Mouse (Mus musculus): ENCODE measurements around the gene Adam1b. TPM values are rescaled to one million over a fixed set of nuclear protein-coding genes. Genes with fewer than 3 reads are reported as not detected.
"Not testable (repeated sequence)": the region's sequence is repeated elsewhere in the genome, so short reads cannot be mapped to it uniquely, and the experiment has no call there.

Gene Adam1b
- polyA plus RNA-seq, 1 experiment from 2014 or later = not detected

DNA sequence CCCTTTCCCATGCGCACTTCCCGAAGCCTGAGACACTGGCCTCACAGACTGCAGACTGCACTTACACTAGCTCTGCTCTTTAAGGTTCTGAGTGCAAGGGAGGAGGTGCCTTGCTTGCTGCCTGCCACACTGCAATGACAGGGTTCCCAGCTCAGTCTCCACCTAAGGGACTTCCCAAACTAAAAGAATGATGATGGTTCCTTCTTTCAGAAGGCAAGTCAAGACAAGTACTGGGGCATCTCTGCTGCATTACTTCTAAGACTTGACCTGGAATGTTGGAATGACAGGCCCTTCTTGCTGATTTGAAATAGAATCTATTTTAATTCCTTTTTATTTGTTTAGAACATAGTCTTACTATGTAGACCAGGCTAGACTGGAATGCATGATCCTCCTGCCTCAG, 34.4 kb upstream of the Adam1b start:
- Histone ChIP-seq H3K27me3 (replicated peaks; ENCODE audit: control insufficient read depth, insufficient read depth, low read length) (no peaks in the 10 kb centered on the region), H3K27ac (ENCODE audit: low read depth, low read length) (no peak overlapping the region), H3K4me1 (ENCODE audit: control insufficient read depth, insufficient read depth, low read depth, low read length) (peaks cover 3% of the 10 kb centered on the region), H3K9me3 (ENCODE audit: control insufficient read depth, low read length) (no peaks in the 10 kb centered on the region), H3K9ac (ENCODE audit: low read depth, low read length) (no peak overlapping the region), H3K4me3 (ENCODE audit: low read length) (no peak overlapping the region), H3K36me3 (ENCODE audit: control insufficient read depth, insufficient read depth, low read length) (peaks cover 28% of the 10 kb centered on the region), H3K4me2 (ENCODE audit: low read length) (no peak overlapping the region)
- ATAC-seq = no peak
- 70% methylated on average over 2 of the region's 2 CpGs for WGBS

DNA sequence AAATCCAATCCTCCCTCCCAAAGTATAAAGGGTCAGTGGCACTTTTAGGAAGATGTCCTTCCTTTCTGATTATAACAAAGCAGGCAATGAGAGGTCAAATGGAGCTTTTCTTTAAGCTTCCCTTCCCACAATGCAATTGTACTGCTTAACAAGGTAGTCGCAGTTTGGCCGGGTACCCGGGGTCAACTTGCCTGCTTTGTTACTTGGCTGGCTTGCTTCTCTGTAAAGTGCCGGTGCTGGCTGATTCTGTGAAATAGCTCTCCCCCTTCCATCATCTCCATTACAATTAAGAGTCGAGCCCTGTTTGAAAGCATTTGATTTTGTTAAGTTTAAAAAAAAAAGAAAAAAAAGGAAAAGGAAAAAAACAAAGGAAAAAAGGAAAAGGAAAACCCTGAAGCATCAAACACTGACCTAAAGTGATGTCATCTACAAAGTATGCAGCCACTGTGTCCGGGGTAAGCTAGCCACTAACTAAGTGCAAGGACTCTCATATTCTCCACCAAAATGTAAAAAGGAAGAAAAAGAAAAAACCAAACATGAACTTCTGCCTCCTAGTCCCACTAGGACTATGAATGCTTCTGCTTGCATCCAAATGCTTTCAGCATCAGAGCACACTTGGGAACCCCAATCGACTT, 33.8 kb upstream of the Adam1b start:
- ATAC-seq = no peak
- Histone ChIP-seq H3K4me1 (ENCODE audit: control insufficient read depth, insufficient read depth, low read depth, low read length) (no peaks in the 10 kb centered on the region), H3K9ac (ENCODE audit: low read depth, low read length) (no peak overlapping the region), H3K4me2 (ENCODE audit: low read length) (no peak overlapping the region), H3K4me3 (ENCODE audit: low read length) (no peak overlapping the region), H3K9me3 (ENCODE audit: control insufficient read depth, low read length) (no peaks in the 10 kb centered on the region), H3K27me3 (replicated peaks; ENCODE audit: control insufficient read depth, insufficient read depth, low read length) (no peaks in the 10 kb centered on the region), H3K27ac (ENCODE audit: low read depth, low read length) (no peak overlapping the region), H3K36me3 (ENCODE audit: control insufficient read depth, insufficient read depth, low read length) (peaks cover 31% of the 10 kb centered on the region)
- 57% methylated on average over 7 of the region's 7 CpGs for WGBS

DNA sequence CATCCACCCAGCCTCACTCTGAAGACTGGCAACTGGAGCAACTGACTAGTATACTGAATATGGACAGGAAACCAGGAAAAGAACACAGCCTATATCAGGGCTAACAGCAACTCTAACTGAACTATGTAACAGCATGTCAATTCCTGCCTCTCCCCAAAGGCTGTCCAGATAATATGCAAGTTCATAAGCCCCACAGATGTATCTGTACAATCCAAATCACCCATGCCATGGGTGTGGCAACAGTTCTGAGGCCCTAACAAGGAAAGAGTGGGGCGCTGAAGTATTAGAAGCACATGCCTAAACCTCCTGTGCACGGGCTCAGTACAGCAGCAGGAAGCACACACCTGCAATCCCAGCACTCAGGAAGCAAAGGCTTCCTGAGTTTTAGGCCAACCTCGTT, 31.9 kb upstream of the Adam1b start:
- Histone ChIP-seq H3K27ac (ENCODE audit: low read depth, low read length) (no peak overlapping the region), H3K4me3 (ENCODE audit: low read length) (no peak overlapping the region), H3K27me3 (replicated peaks; ENCODE audit: control insufficient read depth, insufficient read depth, low read length) (no peaks in the 10 kb centered on the region), H3K4me2 (ENCODE audit: low read length) (no peak overlapping the region), H3K9me3 (ENCODE audit: control insufficient read depth, low read length) (no peaks in the 10 kb centered on the region), H3K9ac (ENCODE audit: low read depth, low read length) (no peak overlapping the region), H3K36me3 (ENCODE audit: control insufficient read depth, insufficient read depth, low read length) (peaks cover 41% of the 10 kb centered on the region), H3K4me1 (ENCODE audit: control insufficient read depth, insufficient read depth, low read depth, low read length) (no peaks in the 10 kb centered on the region)
- WGBS = 90% methylated on average over 3 of the region's 3 CpGs
- no peak for ATAC-seq

DNA sequence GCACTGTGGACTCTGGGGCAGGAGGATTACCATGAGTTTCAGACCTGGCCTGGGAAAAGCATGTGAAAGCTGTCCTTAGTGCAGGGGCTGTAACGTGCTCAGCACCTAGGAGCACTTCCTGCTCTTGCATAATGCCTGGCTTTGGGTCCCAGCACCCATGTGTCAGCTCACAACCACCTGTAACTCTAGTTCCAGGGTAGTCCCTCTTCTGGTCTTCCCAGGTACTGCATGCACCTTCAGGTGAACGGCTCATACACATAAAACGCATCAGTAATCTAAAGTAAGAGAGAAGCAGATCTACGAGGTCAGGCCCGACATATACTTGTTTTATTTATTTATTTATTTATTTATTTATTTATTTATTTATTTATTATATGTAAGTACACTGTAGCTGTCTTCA, 31.3 kb upstream of the Adam1b start:
- Histone ChIP-seq H3K27ac (ENCODE audit: low read depth, low read length) (no peak overlapping the region), H3K9ac (ENCODE audit: low read depth, low read length) (no peak overlapping the region), H3K4me2 (ENCODE audit: low read length) (no peak overlapping the region), H3K36me3 (ENCODE audit: control insufficient read depth, insufficient read depth, low read length) (peaks cover 41% of the 10 kb centered on the region), H3K9me3 (ENCODE audit: control insufficient read depth, low read length) (no peaks in the 10 kb centered on the region), H3K4me3 (ENCODE audit: low read length) (no peak overlapping the region), H3K27me3 (replicated peaks; ENCODE audit: control insufficient read depth, insufficient read depth, low read length) (no peaks in the 10 kb centered on the region), H3K4me1 (ENCODE audit: control insufficient read depth, insufficient read depth, low read depth, low read length) (no peaks in the 10 kb centered on the region)
- ATAC-seq = no peak
- WGBS = 94% methylated on average over 5 of the region's 5 CpGs

DNA sequence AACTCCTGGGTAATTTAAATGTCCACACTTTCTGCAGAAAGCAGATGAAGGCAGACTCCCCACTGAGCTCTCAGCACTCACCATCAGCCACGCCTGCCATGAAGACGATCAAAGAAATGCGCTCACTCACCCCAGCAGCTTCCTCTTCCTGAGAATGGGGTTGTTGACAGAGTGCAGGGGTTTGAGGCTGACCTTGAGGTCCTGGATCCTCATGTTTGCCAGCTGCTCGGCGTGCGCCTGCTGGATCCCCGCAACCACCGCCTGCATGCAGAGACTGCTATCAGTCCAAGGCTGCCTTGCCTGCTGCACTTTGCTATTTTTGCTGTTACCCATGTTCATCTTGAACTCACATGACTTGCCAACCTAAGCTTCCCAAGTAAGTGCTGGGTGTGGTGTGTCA, 23.7 kb upstream of the Adam1b start:
- WGBS = 70% methylated on average over 8 of the region's 8 CpGs
- peaks cover 42% of the 10 kb centered on the region for H3K36me3 ChIP-seq (ENCODE audit: control insufficient read depth, insufficient read depth, low read length)
- ATAC-seq = no peak
- H3K4me3 ChIP-seq (ENCODE audit: low read length) = no peak overlapping the region
- no peaks in the 10 kb centered on the region for H3K9me3 ChIP-seq (ENCODE audit: control insufficient read depth, low read length)
- no peaks in the 10 kb centered on the region for H3K4me1 ChIP-seq (ENCODE audit: control insufficient read depth, insufficient read depth, low read depth, low read length)
- no peaks in the 10 kb centered on the region for H3K27me3 ChIP-seq (replicated peaks; ENCODE audit: control insufficient read depth, insufficient read depth, low read length)
- H3K27ac ChIP-seq (ENCODE audit: low read depth, low read length) = no peak overlapping the region
- H3K9ac ChIP-seq (ENCODE audit: low read depth, low read length) = no peak overlapping the region
- no peak overlapping the region for H3K4me2 ChIP-seq (ENCODE audit: low read length)

DNA sequence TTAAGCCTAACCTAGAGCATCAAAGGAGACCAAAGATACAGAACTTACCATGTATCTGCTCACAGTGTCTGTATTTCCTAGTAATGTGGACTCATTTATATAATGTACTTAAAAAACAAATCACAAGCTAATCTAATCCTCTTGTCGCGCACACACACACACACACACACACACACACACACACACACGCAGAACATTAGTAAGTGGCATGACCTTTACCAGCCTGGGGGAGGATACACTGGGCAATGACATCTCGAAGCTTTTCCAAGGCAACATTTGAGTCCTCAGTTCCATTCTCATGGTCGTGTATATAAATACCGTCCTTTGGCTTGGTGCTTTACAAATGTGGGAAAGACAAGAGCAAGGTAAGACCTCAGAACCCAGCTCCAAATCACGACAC, 23.3 kb upstream of the Adam1b start:
- H3K4me2 ChIP-seq (ENCODE audit: low read length) = no peak overlapping the region
- no peaks in the 10 kb centered on the region for H3K9me3 ChIP-seq (ENCODE audit: control insufficient read depth, low read length)
- no peak overlapping the region for H3K9ac ChIP-seq (ENCODE audit: low read depth, low read length)
- H3K36me3 ChIP-seq (ENCODE audit: control insufficient read depth, insufficient read depth, low read length) = peaks cover 42% of the 10 kb centered on the region
- no peaks in the 10 kb centered on the region for H3K27me3 ChIP-seq (replicated peaks; ENCODE audit: control insufficient read depth, insufficient read depth, low read length)
- H3K27ac ChIP-seq (ENCODE audit: low read depth, low read length) = no peak overlapping the region
- no peaks in the 10 kb centered on the region for H3K4me1 ChIP-seq (ENCODE audit: control insufficient read depth, insufficient read depth, low read depth, low read length)
- no peak overlapping the region for H3K4me3 ChIP-seq (ENCODE audit: low read length)
- WGBS = 88% methylated on average over 7 of the region's 7 CpGs
- no peak for ATAC-seq

DNA sequence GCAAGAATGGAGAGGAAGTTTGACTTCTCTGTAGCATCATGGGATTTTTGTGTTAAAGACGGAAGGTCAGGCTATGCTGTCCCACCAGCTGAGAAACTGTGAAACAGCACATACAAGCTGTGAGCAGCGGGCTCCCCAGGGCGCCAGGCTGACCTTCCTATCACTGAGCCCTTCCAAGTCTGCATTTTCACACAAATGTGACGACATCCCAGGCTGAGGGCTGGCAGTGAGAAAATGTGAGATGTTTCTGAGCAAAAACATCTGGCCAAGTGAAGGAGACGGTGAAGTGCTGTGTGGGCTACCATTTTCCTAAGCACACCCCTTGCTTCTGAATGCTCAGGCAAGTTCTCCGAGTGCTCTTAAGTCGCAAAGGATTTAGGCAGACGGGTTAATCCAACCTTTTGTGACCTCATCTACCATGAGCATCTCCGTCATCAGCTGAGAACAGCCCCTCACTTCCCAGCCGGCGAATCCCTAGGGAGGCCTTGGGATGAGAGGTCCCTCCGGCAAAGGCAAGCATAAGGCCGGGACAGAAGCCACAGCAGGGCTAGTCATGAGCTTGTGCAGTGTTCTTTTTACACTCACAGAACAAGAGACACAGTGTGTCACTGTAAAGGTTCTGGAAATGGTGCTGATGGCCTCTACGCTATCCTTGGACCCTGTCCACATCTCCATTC, 22.7 kb upstream of the Adam1b start:
- no peak for ATAC-seq
- Histone ChIP-seq H3K9me3 (ENCODE audit: control insufficient read depth, low read length) (no peaks in the 10 kb centered on the region), H3K4me1 (ENCODE audit: control insufficient read depth, insufficient read depth, low read depth, low read length) (no peaks in the 10 kb centered on the region), H3K36me3 (ENCODE audit: control insufficient read depth, insufficient read depth, low read length) (peaks cover 42% of the 10 kb centered on the region), H3K4me2 (ENCODE audit: low read length) (no peak overlapping the region), H3K9ac (ENCODE audit: low read depth, low read length) (no peak overlapping the region), H3K27ac (ENCODE audit: low read depth, low read length) (no peak overlapping the region), H3K4me3 (ENCODE audit: low read length) (no peak overlapping the region), H3K27me3 (replicated peaks; ENCODE audit: control insufficient read depth, insufficient read depth, low read length) (no peaks in the 10 kb centered on the region)
- WGBS = 92% methylated on average over 14 of the region's 14 CpGs

DNA sequence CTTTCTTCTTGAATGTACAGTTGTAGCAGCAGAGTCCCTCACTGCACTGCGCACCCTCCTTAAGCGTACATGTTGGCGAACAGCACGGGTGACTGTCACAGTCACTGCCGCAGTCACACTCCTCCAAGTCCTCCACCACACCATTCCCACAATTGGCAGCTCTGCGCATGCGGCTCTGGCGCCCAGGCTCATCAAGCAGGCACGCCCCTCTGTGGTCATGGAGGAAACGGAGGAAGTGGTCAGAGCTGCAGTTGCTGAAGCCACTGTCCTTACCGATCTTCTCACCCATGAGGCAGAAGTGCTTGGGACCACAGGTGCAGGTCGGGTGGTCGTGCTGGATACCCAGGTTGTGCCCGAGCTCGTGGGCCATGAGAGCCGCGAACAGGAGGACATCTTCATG, 16.5 kb upstream of the Adam1b start:
- H3K36me3 ChIP-seq (ENCODE audit: control insufficient read depth, insufficient read depth, low read length) = peaks cover 12% of the 10 kb centered on the region
- H3K9ac ChIP-seq (ENCODE audit: low read depth, low read length); ATAC-seq; H3K9me3 ChIP-seq (ENCODE audit: control insufficient read depth, low read length); H3K27ac ChIP-seq (ENCODE audit: low read depth, low read length); H3K27me3 ChIP-seq (replicated peaks; ENCODE audit: control insufficient read depth, insufficient read depth, low read length); H3K4me2 ChIP-seq (ENCODE audit: low read length); H3K4me1 ChIP-seq (ENCODE audit: control insufficient read depth, insufficient read depth, low read depth, low read length); H3K4me3 ChIP-seq (ENCODE audit: low read length): not testable (repeated sequence)
- 96% methylated on average over 11 of the region's 17 CpGs for WGBS

DNA sequence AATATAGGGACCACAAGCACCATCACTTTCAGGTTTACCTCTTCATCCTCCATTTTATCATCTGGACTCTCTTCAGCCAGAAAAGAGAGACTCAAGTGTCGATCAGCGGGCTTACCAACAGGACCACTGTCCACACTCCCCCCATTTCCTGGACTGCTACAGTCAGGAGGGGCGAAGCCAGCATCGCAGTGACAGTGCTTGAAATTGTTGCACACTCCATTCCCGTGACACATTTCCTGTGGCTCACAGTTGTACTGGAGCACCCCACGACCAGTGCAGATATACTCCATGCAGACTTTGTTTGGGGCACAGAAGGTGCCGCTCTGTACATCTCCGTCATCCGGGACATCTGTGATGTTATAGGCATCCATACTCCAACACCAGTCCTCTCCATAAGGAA, 15.7 kb upstream of the Adam1b start:
- peaks cover 12% of the 10 kb centered on the region for H3K36me3 ChIP-seq (ENCODE audit: control insufficient read depth, insufficient read depth, low read length)
- H3K9me3 ChIP-seq (ENCODE audit: control insufficient read depth, low read length) = no peaks in the 10 kb centered on the region
- no peak overlapping the region for H3K4me3 ChIP-seq (ENCODE audit: low read length)
- no peaks in the 10 kb centered on the region for H3K27me3 ChIP-seq (replicated peaks; ENCODE audit: control insufficient read depth, insufficient read depth, low read length)
- no peak overlapping the region for H3K4me2 ChIP-seq (ENCODE audit: low read length)
- WGBS = 94% methylated on average over 9 of the region's 9 CpGs
- H3K9ac ChIP-seq (ENCODE audit: low read depth, low read length) = no peak overlapping the region
- no peak for ATAC-seq
- no peak overlapping the region for H3K27ac ChIP-seq (ENCODE audit: low read depth, low read length)
- no peaks in the 10 kb centered on the region for H3K4me1 ChIP-seq (ENCODE audit: control insufficient read depth, insufficient read depth, low read depth, low read length)

Data from hindbrain, embryonic 16.5 days (tissue).